Mouse (Mus musculus) frontal cortex, adult 2 months (tissue): ENCODE results near the gene Olfr1314. TPM values are rescaled to one million over a fixed set of nuclear protein-coding genes. Genes with fewer than 3 reads are reported as not detected.

Experiments used
- DNase-seq, 2 experiments: peaks; one replicate each; pipeline ENCODE4 v3.0.0; 2022; ENCODE audit warnings: low spot score in 1 of 2; ENCODE audit errors: extremely low spot score in 1 of 2
- polyA plus RNA-seq: library from polyadenylated mRNA; depleted of rRNA; stranded (reverse); fragments of >200 nt; gene quantifications from 2 replicates; pipeline ENCODE4 v1.2.3, GENCODE M21; 2012; rRNA removed

Gene Olfr1314
- polyA plus RNA-seq = 0.06 TPM in 1 of 2 replicates, not detected in the other

- no peak for DNase-seq
Observed at GRCm38 (mm10) chr2:112096681-112097080, at the start of gene Olfr1314. Gene Olfr1314 (minus strand): TSS chr2:112096781.

GRCm38 (mm10) chr2:112140029-112140428 is 43.4 kb upstream of the Olfr1314 start, which contains the start of gene Olfr1317:
Gene Olfr1317 (plus strand): TSS chr2:112140329.
- DNase-seq = no peak

- no peak for DNase-seq
Observed at GRCm38 (mm10) chr2:112134877-112135276, 38.3 kb upstream of the Olfr1314 start, which contains the start of gene Olfr1316. Gene Olfr1316 (minus strand): TSS chr2:112134977.

- DNase-seq = no peak
Observed at GRCm38 (mm10) chr2:112115340-112115739, 18.8 kb upstream of the Olfr1314 start, which contains the start of gene Olfr1315-ps1. Gene Olfr1315-ps1 (minus strand): TSS chr2:112115440.

GRCm38 (mm10) chr2:112077743-112078142 is 18.8 kb downstream of the Olfr1314 start, which contains the start of gene Olfr1313:
Gene Olfr1313 (minus strand): TSS chr2:112077843.
- DNase-seq = no peak

GRCm38 (mm10) chr2:112050138-112050537 is 46.4 kb downstream of the Olfr1314 start, which contains the start of gene Olfr1312:
Gene Olfr1312 (minus strand): TSS chr2:112050238.
- DNase-seq = no peak

Other genes starting within 250 kb of the Olfr1314 start
- gene Olfr1305, start 219.6 kb downstream of the Olfr1314 start, polyA plus RNA-seq = not detected in 2 replicates
- not detected in 2 replicates for gene Olfr1306, start 180.5 kb downstream of the Olfr1314 start, polyA plus RNA-seq
- gene Olfr1307, start 147.3 kb downstream of the Olfr1314 start, polyA plus RNA-seq = under 0.01 TPM in 1 of 2 replicates, not detected in the other
- not detected in 2 replicates for gene Olfr1308, start 131.8 kb downstream of the Olfr1314 start, polyA plus RNA-seq
- not detected in 2 replicates for gene Olfr1309, start 106.5 kb downstream of the Olfr1314 start, polyA plus RNA-seq
- gene Olfr1310, start 84.1 kb downstream of the Olfr1314 start, polyA plus RNA-seq = not detected in 2 replicates
- gene Olfr1311, start 72.4 kb downstream of the Olfr1314 start, polyA plus RNA-seq = not detected in 2 replicates
- not detected in 2 replicates for gene Olfr1312, start 46.5 kb downstream of the Olfr1314 start, polyA plus RNA-seq
- not detected in 2 replicates for gene Olfr1313, start 18.9 kb downstream of the Olfr1314 start, polyA plus RNA-seq
- gene Olfr1315-ps1, start 18.7 kb upstream of the Olfr1314 start, polyA plus RNA-seq = not detected in 2 replicates
- gene Olfr1316, start 38.2 kb upstream of the Olfr1314 start, polyA plus RNA-seq = 0.04 TPM in 1 of 2 replicates, not detected in the other
- gene Olfr1317, start 43.5 kb upstream of the Olfr1314 start, polyA plus RNA-seq = not detected in 2 replicates
- not detected in 2 replicates for gene Olfr1318, start 57.4 kb upstream of the Olfr1314 start, polyA plus RNA-seq
- gene Lpcat4, start 142.7 kb upstream of the Olfr1314 start, polyA plus RNA-seq = 245 and 291 TPM in 2 replicates
- gene Nutm1, start 162.5 kb upstream of the Olfr1314 start, polyA plus RNA-seq = 0.06 TPM in 1 of 2 replicates, not detected in the other
- gene Nop10, start 165.1 kb upstream of the Olfr1314 start, polyA plus RNA-seq = 79.1 and 85.5 TPM in 2 replicates
- gene Slc12a6, start 169.0 kb upstream of the Olfr1314 start, polyA plus RNA-seq = 106 and 115 TPM in 2 replicates
- 0.18 TPM in 1 of 2 replicates, not detected in the other for gene Gm21985, start 169.5 kb upstream of the Olfr1314 start, polyA plus RNA-seq